Comparison of ENCODE assay signal across 8 mouse cellular contexts in the genomic region with DNA sequence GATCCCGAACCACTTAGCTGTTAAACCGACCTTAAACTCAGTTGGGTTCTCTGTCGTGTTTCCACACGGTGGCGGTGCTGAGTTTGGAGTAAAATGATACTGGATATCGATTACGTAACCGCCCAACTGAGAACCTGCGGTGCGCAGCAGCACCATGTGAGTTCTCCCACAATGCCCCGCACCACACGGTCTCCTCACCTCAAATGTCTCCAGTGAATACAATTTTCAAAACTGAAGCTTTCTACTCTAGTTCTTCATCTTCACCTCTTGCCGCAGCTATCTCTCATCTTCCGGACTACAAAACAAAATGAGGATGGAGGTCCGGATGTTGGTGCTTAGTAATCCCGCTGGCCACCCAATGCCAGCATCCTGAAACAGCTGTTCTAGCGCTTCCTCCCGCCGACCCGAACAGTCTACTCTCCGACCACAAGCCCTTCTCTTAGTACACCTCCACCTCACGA. TPM values are rescaled to one million over a fixed set of nuclear protein-coding genes. Genes with fewer than 3 reads are reported as not detected.
DNase-seq lines count a peak whose midpoint lies in the region; TF ChIP-seq lines count a peak whose summit lies in the region.

No protein-coding gene starts in this region.

- H3K4me1 ChIP-seq in cortical plate, adult 2 months (ENCODE audit: control insufficient read depth, insufficient read depth, low read length) = no peaks in the 10 kb centered on the region

- peak; percentile 71 for DNase-seq in adipocyte (ENCODE audit: low spot score)
- peak; percentile 61 to 76 for DNase-seq in gastrocnemius, adult 8-10 months (ENCODE audit: low spot score in 2 of 2)
- DNase-seq in hindlimb bud, embryonic 11.5 days (ENCODE audit: extremely low spot score, low read depth, low spot score) = peak; percentile 37
- DNase-seq in left cerebral cortex, adult 2 months (ENCODE audit: extremely low spot score in 1 of 2, low spot score in 2 of 2) = peak; percentile 85 to 89
- peak; percentile 90 for DNase-seq in right cerebral cortex, adult 18-20 months
- DNase-seq in urinary bladder, adult 2 months (ENCODE audit: low spot score) = peak; percentile 46

- WGBS in macrophage (ENCODE audit: missing documents) = 0% methylated on average over 22 of the region's 22 CpGs

- H3K27ac ChIP-seq in cortical plate, adult 2 months (ENCODE audit: insufficient read depth, low read length) = peak overlapping the region; percentile 18; the same call in 1 of the 2 replicates
- H3K27ac ChIP-seq in left cerebral cortex, adult 2 months = peak overlapping the region; percentile 77
- no peak overlapping the region for H3K27ac ChIP-seq in macrophage

- peaks cover under 1% of the 10 kb centered on the region for H3K79me2 ChIP-seq in macrophage (ENCODE audit: inconsistent target)

- H3K36me3 ChIP-seq in macrophage (ENCODE audit: inconsistent target) = no peaks in the 10 kb centered on the region

- TF ChIP-seq POLR2A in cortical plate, adult 2 months (IDR thresholded peaks at IDR 0.05; ENCODE audit: extremely low read depth, insufficient read depth, low read length) = peak; percentile 52; the same call in 1 of the 2 replicates

- TF ChIP-seq CTCF in cortical plate, adult 2 months (IDR thresholded peaks at IDR 0.05; ENCODE audit: extremely low read depth, insufficient read depth, low read length) = peak; percentile 82
- TF ChIP-seq CTCF in left cerebral cortex, adult 2 months (IDR thresholded peaks at IDR 0.05) = peak; percentile 89

- peak overlapping the region; percentile 38 for H3K4me3 ChIP-seq in cortical plate, adult 2 months (ENCODE audit: insufficient read depth, low read length)
- H3K4me3 ChIP-seq in left cerebral cortex, adult 2 months = peak overlapping the region; percentile 40
- H3K4me3 ChIP-seq in macrophage (ENCODE audit: inconsistent target) = peak overlapping the region; percentile 30

- intact Hi-C loops in left cerebral cortex, adult 2 months (cut with DNase I) = loop anchor here (1.0 to 10.0 kb wide), 2 partner anchors 219 to 521 kb away; no protein-coding TSS in a partner anchor

RNA-seq across cellular contexts. Expression of a gene that starts 4.5 kb away (rescaled TPM):
- 40.4 and 41.6 TPM in 2 replicates for polyA plus RNA-seq in cortical plate, adult 2 months (2012; rRNA removed)
- 10 to 100 TPM in 1 of 4 experiments, 1 to 10 TPM in 3; 6.2 to 10.4 (median 7.7) TPM for total RNA-seq in gastrocnemius, adult 8-10 months (2022)
- 10 to 100 TPM; 10.7 to 12.9 TPM for total RNA-seq in left cerebral cortex, adult 2 months (2021)
- 1 to 10 TPM in 16 of 26 experiments, under 1 TPM in 1, not detected in 9; 0.96 to 6.2 (median 1.8) TPM for total RNA-seq in macrophage (2018; cell fraction: chromatin; rRNA removed)
- 10 to 100 TPM; 21.1 to 37.3 (median 30.4) TPM for total RNA-seq in macrophage (2018; cell fraction: cytosol; rRNA removed)
- 1 to 10 TPM in 25 of 26 experiments, not detected in 1; 1.6 to 8.0 (median 3.6) TPM for total RNA-seq in macrophage (2018; cell fraction: nucleus; rRNA removed)
- polyA plus RNA-seq in macrophage (2018) = 27.2 to 63.4 TPM (median 40.4 TPM) in 3 replicates
- 54.3 and 64.8 TPM in 2 replicates for polyA plus RNA-seq in urinary bladder, adult 2 months (2012; rRNA removed)

RNA-seq across cellular contexts. Expression of a gene that starts 46.4 kb away (rescaled TPM):
- 4.5 and 5.7 TPM in 2 replicates for polyA plus RNA-seq in cortical plate, adult 2 months (2012; rRNA removed)
- total RNA-seq in gastrocnemius, adult 8-10 months (2022) = 1 to 10 TPM; 4.6 to 7.7 (median 6.2) TPM
- total RNA-seq in left cerebral cortex, adult 2 months (2021) = 10 to 100 TPM in 1 of 2 experiments, 1 to 10 TPM in 1; 9.1 to 11.5 TPM
- total RNA-seq in macrophage (2018; cell fraction: chromatin; rRNA removed) = under 1 TPM in 1 of 26 experiments, not detected in 25; 0.82 TPM
- under 1 TPM in 8 of 26 experiments, not detected in 18; 0.04 to 0.13 (median 0.05) TPM for total RNA-seq in macrophage (2018; cell fraction: cytosol; rRNA removed)
- total RNA-seq in macrophage (2018; cell fraction: nucleus; rRNA removed) = under 1 TPM in 1 of 26 experiments, not detected in 25; 0.11 TPM
- polyA plus RNA-seq in macrophage (2018) = 0.04 to 0.09 TPM in 2 of 3 replicates, not detected in the other
- polyA plus RNA-seq in urinary bladder, adult 2 months (2012; rRNA removed) = 7.8 and 11.2 TPM in 2 replicates

RNA-seq across cellular contexts. Expression of a gene that starts 53.6 kb away (rescaled TPM):
- polyA plus RNA-seq in cortical plate, adult 2 months (2012; rRNA removed) = 0.06 TPM in 1 of 2 replicates, not detected in the other
- total RNA-seq in gastrocnemius, adult 8-10 months (2022) = not detected
- total RNA-seq in left cerebral cortex, adult 2 months (2021) = not detected
- total RNA-seq in macrophage (2018; cell fraction: chromatin; rRNA removed) = not detected
- total RNA-seq in macrophage (2018; cell fraction: cytosol; rRNA removed) = under 1 TPM in 1 of 26 experiments, not detected in 25; 0.04 TPM
- not detected for total RNA-seq in macrophage (2018; cell fraction: nucleus; rRNA removed)
- polyA plus RNA-seq in macrophage (2018) = not detected in 3 replicates
- polyA plus RNA-seq in urinary bladder, adult 2 months (2012; rRNA removed) = 0.01 TPM in 1 of 2 replicates, not detected in the other

RNA-seq across cellular contexts. Expression of a gene that starts 54.2 kb away (rescaled TPM):
- 0.25 and 0.30 TPM in 2 replicates for polyA plus RNA-seq in cortical plate, adult 2 months (2012; rRNA removed)
- not detected for total RNA-seq in gastrocnemius, adult 8-10 months (2022)
- total RNA-seq in left cerebral cortex, adult 2 months (2021) = under 1 TPM; 0.54 to 0.61 TPM
- total RNA-seq in macrophage (2018; cell fraction: chromatin; rRNA removed) = under 1 TPM in 1 of 26 experiments, not detected in 25; 0.34 TPM
- under 1 TPM in 4 of 26 experiments, not detected in 22; 0.03 to 0.13 (median 0.06) TPM for total RNA-seq in macrophage (2018; cell fraction: cytosol; rRNA removed)
- under 1 TPM in 1 of 26 experiments, not detected in 25; 0.48 TPM for total RNA-seq in macrophage (2018; cell fraction: nucleus; rRNA removed)
- polyA plus RNA-seq in macrophage (2018) = 0.07 to 0.08 TPM in 2 of 3 replicates, not detected in the other
- polyA plus RNA-seq in urinary bladder, adult 2 months (2012; rRNA removed) = 0.67 and 0.83 TPM in 2 replicates

Comparison
In these comparisons a context has a peak if more than half of its experiments do, and no peak if none do; other contexts are left out.
1. DNase-seq: peak in every context shown above with its lines; median percentile 90 in right cerebral cortex, adult 18-20 months; 87 in left cerebral cortex, adult 2 months; 71 in adipocyte; 68 in gastrocnemius, adult 8-10 months; 46 in urinary bladder, adult 2 months; 37 in hindlimb bud, embryonic 11.5 days.